Mouse (Mus musculus): ENCODE measurements around the gene Crygc.

Gene Crygc

GRCm38 (mm10) chr1:65073589-65073988 is at the start of gene Crygc:
Gene Crygc, minus strand, starts transcription at chr1:65073689.
- no peak for DNase-seq (ENCODE audit: low read depth)

- DNase-seq (ENCODE audit: low read depth): no peak
Measured at GRCm38 (mm10) chr1:65122574-65123372, 49.3 kb upstream of the Crygc start, which contains the start of gene D630023F18Rik. Gene D630023F18Rik, minus strand, starts transcription at chr1:65123214.

- DNase-seq (ENCODE audit: low read depth): no peak
Measured at GRCm38 (mm10) chr1:65119438-65119837, 45.9 kb upstream of the Crygc start, which contains the start of gene Gm28845. Gene Gm28845, minus strand, starts transcription at chr1:65119558.

- no peak for DNase-seq (ENCODE audit: low read depth)
Measured at GRCm38 (mm10) chr1:65118150-65118913, 44.8 kb upstream of the Crygc start.

- DNase-seq (ENCODE audit: low read depth): no peak
Measured at GRCm38 (mm10) chr1:65113536-65114172, 40.2 kb upstream of the Crygc start.

- no peak for DNase-seq (ENCODE audit: low read depth)
Measured at GRCm38 (mm10) chr1:65112807-65113196, 39.3 kb upstream of the Crygc start.

- DNase-seq (ENCODE audit: low read depth): peak; percentile 75
Measured at GRCm38 (mm10) chr1:65112031-65112806, 38.7 kb upstream of the Crygc start.

- no peak for DNase-seq (ENCODE audit: low read depth)
Measured at GRCm38 (mm10) chr1:65109756-65110435, 36.4 kb upstream of the Crygc start.

GRCm38 (mm10) chr1:65109196-65109595 is 35.7 kb upstream of the Crygc start:
- no peak for DNase-seq (ENCODE audit: low read depth)

- no peak for DNase-seq (ENCODE audit: low read depth)
Measured at GRCm38 (mm10) chr1:65107654-65108279, 34.3 kb upstream of the Crygc start.

- DNase-seq (ENCODE audit: low read depth): no peak
Measured at GRCm38 (mm10) chr1:65103273-65103672, 29.8 kb upstream of the Crygc start, which contains the start of gene Cryga. Gene Cryga, minus strand, starts transcription at chr1:65103373.

- DNase-seq (ENCODE audit: low read depth): no peak
Measured at GRCm38 (mm10) chr1:65096953-65097352, 23.5 kb upstream of the Crygc start.

- DNase-seq (ENCODE audit: low read depth): no peak
Measured at GRCm38 (mm10) chr1:65091566-65091965, 18.1 kb upstream of the Crygc start.

- DNase-seq (ENCODE audit: low read depth): no peak
Measured at GRCm38 (mm10) chr1:65090370-65090769, 16.9 kb upstream of the Crygc start.

GRCm38 (mm10) chr1:65088567-65089356 is 15.3 kb upstream of the Crygc start:
- DNase-seq (ENCODE audit: low read depth): no peak

GRCm38 (mm10) chr1:65082188-65082587 is 8.7 kb upstream of the Crygc start, which contains the start of gene Crygb:
Gene Crygb, minus strand, starts transcription at chr1:65082288.
- DNase-seq (ENCODE audit: low read depth): no peak

- DNase-seq (ENCODE audit: low read depth): no peak
Measured at GRCm38 (mm10) chr1:65075607-65076006, 2.1 kb upstream of the Crygc start.

GRCm38 (mm10) chr1:65067842-65068241 is 5.6 kb downstream of the Crygc start:
- no peak for DNase-seq (ENCODE audit: low read depth)

GRCm38 (mm10) chr1:65064201-65064600 is 9.3 kb downstream of the Crygc start:
- DNase-seq (ENCODE audit: low read depth): no peak

- no peak for DNase-seq (ENCODE audit: low read depth)
Measured at GRCm38 (mm10) chr1:65063352-65063751, 10.1 kb downstream of the Crygc start, which contains the start of gene Crygd. Gene Crygd, minus strand, starts transcription at chr1:65063452.
